Mouse (Mus musculus) B cell, adult 2 months (primary cell): ENCODE data around the gene Mrnip.
A peak's percentile ranks its signal among the peaks of the same experiment; 100 is the strongest.

Source experiments
- DNase-seq, 2 experiments: peaks; one replicate each; pipeline ENCODE4 v3.0.0; 2022

Gene Mrnip

DNA sequence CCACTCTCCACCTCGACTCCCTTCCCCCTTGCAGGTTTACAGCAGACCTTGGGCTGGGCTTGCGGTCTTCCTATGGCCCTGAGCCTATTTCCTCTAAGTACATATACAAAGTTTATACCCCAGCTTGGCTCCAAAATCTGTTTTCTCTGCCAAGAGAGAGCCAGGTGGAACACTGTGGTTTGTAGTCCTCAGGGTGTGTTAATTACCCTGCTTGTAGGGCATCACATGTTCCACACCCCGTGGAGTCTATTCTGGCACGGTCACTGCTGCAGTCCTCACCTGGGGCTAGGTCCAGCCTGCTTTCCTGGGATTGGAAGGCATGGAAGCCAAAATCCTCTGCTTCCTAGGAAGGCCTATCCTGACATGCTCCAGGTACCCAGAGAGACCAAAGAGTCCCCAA is 53.5 kb downstream of the Mrnip start:
- no peak for DNase-seq

DNA sequence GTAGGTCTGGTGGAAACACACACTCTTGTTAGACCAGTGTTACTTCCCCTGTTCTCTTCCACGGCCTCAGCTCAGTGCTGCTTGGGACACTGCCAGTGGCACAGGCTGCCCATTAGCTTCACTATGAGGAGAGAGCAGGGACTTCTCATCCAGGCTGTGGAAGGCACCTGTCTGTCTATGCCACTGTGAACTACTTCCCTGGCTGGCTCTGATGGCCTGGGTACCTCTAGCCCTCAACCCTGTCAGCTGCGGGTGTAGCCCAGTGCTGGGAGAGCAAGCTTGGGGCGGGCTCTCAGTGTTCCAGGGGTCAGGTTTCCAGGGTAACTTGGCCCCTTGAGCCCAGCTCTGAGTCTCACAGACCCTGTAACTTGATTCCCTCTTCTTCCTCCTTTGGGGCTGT is 54.5 kb downstream of the Mrnip start:
- no peak for DNase-seq

DNA sequence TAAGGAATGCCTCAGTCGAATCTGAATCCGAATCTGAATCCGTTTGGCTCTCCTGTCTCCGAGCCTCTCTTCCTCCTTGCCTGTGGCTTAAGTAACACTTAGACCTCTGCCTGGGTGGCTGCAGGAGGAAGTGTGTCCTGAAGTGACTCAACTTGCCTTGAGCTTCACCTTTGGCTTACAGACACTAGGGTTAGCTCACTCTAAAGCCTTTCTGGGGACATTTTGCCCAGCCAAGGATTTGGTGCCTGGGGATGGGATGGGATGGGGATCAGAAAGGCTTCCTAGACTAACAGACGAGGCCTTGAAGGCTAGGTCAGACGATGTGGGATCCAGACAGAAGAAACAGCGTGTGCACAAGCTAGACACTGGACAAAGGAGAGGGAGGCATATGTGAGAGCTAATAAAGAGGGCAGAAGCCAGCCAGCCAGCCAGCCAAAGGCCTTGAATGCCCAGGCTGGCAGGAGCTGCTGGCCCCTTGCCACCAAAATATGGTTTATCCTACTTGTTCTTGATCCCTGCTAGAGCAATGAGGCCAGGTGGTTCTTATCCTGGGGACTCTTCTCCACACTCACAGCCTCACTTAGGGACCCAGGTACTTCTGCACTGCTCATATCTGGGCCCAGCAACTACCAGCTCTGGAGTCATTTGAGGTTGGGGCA is 55.1 kb downstream of the Mrnip start:
- DNase-seq: no peak

DNA sequence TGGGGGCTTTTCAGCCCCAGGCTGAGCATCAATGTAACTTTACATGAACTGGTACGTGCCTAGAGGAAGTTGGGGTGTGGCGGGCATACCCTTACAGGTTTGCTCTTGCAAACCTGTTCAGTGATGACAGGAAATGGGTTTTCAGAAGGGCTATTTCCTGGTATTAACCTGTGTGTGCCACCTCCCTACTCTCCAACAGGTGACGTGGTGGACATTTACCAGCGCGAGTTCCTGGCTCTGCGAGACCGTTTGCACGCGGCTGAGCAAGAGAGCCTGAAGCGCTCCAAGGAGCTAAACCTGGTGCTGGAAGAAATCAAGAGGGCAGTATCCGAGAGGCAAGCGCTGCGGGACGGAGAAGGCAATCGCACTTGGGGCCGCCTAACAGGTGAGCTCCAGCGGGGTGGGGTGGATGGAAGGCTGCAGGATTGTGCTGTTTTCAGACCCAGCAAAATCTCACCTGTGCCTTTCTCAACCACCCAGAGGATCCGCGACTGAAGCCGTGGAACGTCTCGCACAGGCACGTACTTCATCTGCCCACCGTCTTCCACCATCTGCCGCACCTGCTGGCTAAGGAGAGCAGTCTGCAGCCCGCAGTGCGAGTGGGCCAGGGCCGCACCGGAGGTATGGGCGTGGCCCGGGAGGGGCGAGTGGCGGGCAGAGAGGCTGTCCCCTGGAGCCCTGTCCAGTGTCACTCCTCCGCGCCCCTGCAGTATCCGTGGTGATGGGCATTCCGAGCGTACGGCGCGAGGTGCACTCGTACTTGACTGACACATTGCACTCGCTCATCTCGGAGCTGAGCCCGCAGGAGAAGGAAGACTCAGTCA is 56.4 kb downstream of the Mrnip start:
- no peak for DNase-seq

DNA sequence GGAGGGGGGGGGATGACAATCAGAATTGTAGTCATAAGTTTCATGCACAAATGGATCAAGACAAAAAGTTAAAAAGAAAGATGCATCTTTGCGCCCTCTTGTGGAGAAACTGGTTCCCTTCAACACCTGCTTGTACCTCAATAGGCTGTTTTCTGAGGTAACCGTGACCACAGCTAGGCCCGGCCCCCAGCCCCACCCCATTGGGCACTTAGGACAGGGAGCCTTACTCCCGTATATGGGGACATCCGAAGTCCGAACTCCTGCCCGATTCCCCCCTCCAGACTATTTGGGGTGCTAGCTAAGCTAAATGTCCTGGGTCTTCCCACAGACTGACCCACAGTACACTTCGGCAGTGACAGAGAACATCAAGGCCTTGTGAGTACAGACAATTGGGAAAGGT is 57.2 kb downstream of the Mrnip start:
- DNase-seq: peak; percentile 74 to 82

DNA sequence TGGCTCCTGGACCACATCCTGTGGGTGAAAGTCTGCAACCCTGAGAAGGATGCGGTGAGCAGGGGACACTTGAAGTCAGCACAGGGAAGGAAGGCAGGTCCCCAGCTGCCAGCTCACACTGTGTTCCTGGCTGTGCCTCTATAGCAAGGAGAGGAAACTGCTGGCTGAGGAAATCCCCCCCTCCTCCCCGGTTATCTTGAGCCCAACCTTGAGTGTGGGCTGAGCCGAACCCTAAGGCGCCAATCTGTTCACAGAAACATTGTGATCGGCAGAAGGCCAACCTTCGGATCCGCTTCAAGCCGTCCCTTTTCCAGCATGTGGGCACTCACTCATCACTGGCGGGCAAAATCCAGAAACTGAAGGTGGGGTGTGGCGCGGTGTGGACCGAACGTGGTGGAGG is 58.8 kb downstream of the Mrnip start:
- no peak for DNase-seq

DNA sequence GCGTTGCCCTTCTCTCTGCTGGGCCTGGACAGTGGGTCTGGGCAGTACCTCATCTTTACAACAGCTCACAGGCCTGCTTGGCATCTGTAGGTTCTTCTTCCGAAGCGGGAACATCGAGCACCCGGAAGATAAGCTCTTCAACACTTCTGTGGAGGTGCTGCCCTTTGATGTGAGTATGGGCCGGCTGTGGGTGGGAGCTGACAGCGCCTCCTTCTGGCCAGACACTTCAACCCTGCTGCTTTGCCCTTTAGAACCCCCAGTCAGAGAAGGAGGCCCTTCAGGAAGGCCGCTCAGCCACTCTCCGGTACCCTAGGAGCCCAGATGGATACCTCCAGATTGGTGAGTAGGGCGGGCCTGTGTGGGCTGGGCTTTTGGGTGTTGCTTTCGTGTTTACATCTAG is 59.7 kb downstream of the Mrnip start:
- peak in 1 of 2 experiments; percentile 40 for DNase-seq

DNA sequence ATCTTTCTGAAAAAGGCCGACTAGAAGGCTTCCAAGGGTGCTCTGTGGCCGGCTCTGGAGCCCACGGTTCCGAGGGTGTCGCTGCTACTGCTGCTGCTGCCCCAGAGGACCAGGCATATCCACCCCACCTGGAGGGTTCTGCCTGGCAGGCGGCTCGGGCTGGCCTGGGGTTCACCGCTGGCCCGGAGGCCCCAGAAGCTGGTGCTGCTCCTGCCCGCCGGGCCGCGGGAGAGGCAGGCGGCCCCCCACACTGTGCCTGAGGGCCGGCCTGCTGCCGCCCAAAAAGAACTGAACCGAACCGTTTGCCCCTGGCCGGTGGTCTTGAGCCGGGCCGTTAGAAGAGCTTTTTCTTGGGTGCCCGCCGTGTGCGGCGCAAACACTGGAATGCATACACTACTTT is 60.4 kb downstream of the Mrnip start:
- DNase-seq: no peak

DNA sequence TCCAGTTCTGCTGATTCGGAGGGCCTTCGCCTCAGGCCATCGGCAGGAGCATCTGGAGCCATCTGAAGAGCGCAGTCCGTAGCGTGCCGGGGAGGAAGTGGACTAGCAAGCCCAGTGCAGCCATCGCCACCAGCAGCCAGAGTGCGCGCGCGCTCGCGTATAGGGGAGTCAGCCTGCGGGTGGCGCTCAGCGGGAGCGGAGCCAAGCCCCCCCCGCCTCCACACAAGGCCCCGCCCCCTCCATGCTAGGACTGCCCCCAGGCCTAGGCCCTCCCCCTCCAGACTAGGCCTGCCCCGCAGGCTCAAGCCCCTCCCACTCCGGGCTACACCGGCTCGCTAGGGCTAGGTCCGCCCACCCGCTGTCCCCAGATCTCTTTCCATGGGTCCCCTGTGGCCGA is 62.3 kb downstream of the Mrnip start:
- peak; percentile 94 for DNase-seq

DNA sequence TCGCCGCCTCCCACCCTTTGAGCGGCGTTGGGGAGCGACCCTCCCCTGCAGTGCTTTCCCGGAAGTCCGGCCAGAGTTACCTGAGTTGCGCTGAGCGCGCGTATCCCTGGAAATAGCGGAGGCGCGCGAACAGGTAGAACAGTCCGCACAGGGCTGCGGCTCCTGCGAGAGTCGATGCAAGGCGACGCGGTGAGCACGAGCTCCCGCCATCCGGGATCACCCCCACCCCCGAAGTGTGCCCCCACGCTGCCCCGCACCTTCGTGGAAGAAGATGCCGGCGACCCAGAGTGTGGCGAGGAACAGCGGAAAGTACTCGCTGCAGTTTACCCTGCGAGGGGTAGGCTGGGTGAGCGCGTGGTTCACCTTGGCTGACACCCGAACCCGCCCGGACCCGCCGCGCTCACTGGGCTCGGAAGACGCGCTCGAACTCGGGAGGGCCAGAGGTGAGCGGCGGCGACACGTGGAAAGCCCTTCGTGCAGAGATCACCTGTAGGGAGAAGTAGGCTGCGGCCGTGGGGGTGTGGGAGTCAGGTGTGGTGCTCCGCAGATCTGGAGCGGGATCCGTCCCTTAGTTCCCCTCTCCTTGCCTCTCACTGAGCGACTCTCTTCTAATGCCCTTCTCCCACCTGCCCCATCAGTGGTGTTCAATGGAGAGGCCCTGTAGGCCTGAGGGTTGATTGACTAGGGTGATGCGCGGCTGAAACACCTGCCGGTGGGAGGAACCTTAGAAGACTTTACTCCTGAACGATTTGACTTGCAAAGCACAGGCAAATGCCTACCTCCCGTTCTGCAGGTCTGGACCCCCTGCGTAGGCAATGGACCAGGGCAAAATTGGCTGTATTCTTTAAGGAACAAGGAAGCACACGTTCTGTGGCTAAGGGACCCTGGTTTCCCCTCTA is 62.9 kb downstream of the Mrnip start:
- DNase-seq: peak; percentile 51 to 56

DNA sequence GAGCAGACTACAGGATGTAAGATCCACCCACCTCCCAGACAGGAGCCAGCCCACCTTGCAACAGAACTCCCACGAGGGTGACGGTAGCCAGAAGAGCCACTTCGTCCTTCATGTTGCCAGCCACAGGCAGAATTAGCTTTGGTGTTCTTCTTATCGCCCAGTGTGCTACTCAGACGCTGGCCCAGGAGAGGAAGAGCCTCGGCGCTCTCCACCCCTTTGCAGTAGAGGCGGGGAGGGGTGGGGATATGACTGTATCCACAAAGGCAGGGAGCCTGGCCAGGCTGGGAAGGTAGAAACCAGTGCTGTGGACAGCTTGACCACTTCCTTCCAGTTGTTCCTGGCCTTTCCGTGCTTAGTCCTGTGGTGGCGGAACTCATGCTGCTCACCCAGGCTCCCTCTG is 64.1 kb downstream of the Mrnip start, which contains the start of gene Ltc4s:
Ltc4s (minus strand) TSS at position 293 of the 400 bp plus-strand sequence.
- no peak for DNase-seq

DNA sequence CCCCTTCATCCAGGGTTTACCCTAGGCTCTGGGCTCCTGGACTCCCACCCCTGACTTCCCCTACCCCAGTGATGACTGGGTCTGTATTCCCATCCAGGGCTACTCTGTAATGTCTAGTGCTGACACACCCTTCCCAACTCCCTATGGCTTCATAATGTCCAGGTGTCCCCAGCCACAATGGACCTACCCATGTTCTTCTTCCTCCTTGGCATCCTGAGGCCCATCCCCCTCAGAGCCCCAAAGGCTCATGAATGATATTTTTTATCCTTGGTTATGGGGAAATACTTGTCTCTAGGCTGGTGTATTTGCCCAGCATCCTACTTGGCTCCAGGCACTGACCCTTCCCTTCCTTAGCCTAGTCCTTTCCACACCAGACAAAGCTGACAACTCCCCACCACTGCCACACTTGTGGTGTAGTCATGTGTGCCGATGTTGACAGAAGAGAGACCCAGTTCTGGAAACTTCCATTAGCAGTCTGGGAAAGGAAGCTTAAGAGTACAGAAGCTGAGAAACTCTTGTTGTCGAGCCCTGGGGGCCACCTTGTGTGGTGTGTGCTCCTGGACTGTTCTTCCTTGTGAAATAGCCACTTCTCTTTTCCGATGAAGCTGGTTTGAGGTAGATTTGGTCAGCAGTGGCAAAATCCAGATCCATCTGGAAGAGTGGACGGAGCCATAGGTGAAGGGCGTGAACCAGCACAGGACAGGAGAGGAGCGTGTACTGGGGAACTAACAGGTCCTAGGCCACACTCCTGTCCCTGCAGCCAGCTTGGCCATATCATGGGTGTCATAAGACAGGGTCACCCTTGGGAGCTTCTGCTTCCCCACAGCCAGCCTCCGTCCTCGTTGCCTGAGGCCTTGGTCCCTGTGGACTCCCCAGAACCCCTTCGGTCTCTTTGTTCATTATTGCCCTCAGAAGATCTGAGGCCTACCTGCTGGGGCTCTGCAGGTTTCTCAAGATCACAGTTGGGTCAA is 64.9 kb downstream of the Mrnip start:
- no peak for DNase-seq

DNA sequence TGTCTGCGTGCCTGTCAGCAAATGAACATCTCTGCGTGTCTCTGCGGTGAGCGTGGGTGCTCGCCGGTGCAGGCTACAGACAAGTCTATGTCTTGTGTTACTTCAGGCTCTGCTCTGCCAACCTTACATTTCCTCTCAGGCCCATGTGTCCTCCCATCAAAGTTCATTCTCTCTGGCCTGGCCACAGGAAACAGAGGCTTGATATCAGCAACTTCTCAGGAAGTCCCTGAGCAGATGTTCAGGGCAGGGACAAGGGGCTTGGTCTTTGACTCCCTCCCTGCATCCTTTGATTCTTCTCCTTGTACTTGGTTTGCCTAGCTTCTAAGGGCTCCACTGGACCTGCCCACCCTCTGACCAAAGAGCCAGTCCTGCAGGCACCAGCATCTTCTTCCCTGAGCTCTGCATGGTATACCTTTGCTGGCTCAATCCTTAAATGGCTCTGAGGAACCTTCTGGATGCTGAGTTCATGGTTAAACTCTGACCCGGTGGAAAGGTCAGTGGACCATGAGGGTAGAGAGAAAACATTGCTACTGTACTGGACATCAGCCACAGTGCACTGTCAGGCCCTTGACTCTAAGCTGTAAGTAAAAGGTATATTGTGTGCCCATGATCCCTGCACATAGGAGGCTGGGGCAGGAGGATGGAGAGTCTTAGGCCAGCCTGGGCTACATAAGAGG is 66.1 kb downstream of the Mrnip start:
- DNase-seq: no peak

DNA sequence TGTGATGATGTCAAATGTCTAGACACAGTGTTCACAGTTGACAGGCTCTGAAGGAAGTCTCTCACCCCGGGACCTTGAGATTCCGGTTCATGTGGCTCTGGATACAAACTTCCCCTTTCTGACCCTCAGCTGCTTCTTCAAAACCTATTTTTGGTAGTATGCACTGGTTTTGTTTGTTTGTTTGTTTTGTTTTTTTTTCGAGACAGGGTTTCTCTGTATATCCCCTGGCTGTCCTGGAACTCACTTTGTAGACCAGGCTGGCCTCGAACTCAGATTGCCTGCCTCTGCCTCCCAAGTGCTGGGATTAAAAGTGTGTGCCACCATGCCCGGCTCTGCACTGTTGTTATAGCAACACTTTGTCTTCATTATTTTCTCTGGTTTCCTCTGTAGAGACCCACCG is 69.7 kb downstream of the Mrnip start:
- DNase-seq: peak; percentile 57 to 62

DNA sequence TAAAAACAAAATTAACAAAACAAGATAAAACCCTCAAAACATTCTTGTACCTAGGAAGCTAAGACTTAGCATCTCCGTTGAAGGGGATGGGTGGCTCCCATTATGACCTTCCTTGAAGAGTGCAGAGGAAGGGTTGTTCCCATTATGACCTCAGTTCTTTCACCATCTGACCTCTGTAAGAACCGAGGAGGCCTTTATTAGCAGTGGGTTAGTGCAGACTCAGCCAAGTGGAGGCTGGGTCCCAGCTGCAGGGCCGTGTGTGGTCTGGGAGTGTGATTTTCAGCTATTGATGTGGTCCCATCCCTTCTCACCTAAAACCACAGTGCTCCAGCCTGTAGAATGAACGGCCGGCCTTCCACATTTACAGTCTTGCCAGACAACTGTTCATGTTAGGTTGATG is 71.0 kb downstream of the Mrnip start:
- no peak for DNase-seq

DNA sequence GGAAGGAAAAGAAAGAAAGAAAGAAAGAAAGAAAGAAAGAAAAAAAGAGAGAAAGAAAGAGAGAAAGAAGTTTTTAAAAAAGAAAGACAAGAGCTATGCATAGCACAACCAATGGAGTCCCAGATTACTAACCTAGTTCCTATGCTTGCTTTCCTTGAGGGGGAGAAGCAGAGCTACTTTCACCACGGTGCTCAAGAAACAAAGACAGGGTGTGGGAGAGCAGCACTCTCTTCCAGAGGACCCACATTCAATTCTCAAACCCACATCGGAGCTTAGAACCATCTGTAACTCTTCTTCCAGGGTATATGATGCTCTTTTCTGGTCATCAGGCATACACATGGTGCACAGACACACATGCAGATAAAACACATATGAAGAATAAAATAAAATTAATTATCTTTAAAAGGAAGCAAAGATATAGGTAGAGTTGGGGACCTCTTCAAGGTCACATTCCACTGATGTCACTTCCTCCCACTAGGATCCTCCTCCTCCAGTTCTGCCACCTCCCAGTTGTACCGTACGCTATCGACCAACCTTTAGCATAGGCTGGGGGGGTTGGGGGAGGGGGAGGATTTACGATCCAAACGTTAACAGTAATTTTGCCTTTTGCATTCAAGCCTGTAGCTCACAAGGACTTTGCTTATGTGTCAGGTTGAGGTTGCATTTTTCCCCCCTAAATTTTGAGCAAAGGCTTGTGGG is 74.4 kb downstream of the Mrnip start:
- DNase-seq: no peak
